Mouse (Mus musculus) B cell, adult 2 months (primary cell): ENCODE results near the gene Ttc29.

Experiments used
- DNase-seq, 2 experiments: peaks; one replicate each; pipeline ENCODE4 v3.0.0; 2022

Ttc29 gene

GRCm38 (mm10) chr8:78213074-78213473 is at the start of gene Ttc29:
Ttc29 (plus strand) TSS chr8:78213297.
- no peak for DNase-seq

DNA sequence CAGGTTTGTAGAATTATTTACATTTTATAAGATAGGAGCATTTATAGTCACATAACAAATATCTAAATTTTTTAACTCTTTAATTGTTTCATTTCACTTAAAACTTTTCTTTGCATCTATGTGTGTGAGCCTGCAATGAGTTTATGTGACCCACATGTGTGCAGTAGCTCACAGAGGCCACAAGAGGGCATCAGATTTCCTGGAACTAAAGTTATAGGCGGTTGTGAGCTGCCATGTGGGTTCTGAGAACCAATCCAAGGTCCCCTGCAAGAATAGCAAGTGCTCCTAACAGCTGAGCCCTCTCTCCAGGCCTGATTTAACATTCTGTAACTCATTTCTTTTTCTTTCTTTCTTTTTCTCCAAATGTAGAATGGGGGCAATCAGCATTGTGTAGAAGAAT is 41.7 kb upstream of the Ttc29 start:
- DNase-seq, result no peak

- no peak for DNase-seq
These were observed 30.4 kb upstream of the Ttc29 start for GRCm38 (mm10) chr8:78182654-78183053.

GRCm38 (mm10) chr8:78183414-78183813 is 29.7 kb upstream of the Ttc29 start:
- no peak for DNase-seq

GRCm38 (mm10) chr8:78187087-78187486 is 26.0 kb upstream of the Ttc29 start:
- DNase-seq, result no peak

DNA sequence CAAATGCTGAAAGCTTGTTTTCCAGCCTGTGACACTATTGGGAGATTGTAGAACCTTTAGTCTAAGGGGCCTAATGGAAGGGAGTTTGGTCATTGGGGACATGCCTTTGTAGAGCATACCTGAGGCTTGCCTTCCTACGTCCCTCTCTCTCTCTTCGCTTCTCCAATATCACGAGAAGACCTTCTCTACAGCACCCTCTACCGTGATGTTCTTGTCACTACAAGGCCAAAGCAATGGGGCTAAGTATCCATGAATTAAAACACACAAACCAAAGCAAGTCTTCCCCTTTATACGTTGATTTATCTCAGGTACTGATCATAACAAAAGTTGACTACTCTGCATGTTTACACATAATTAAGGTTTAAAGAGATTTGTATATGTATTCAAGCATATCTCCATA is 8.9 kb upstream of the Ttc29 start:
- DNase-seq, result no peak

DNA sequence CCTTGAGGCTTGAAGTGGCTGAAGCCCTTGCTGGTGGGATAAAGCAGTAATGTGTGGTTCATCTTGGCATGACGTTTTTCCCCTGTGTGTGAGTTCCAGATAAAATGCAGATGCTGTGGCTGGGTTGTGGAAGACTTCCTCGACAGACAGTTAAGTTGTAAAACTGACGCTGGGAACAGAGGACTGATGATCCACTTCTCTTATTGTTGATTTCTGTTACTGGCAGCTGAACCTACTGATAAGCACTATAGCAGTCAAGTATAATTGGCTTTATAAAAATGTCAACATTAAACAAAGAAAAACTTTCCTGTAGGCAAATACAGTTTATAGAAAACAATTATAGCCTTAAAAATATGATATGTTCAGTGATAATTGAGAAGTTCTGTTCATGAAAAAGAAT is 2.7 kb upstream of the Ttc29 start:
- no peak for DNase-seq

DNA sequence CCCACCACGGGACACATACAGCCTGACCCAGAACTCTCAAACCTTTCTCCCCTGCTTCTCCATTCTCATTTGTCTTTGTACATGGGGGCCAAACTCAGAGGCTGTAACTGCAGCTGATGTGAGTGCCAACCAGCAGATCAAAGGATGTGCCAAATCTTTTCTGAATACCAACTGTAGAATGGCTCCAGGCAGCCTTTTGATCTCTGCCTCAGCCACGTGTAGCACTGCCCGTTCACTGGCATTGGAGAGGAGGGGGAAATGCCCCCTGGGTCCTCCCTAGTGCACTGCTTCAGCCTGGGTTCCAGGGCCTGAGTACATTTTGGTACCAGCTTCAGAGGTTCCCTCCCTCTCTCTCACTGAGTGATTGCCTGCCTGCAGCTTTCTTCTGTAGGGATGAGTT is 1.5 kb downstream of the Ttc29 start:
- DNase-seq, result no peak

GRCm38 (mm10) chr8:78226087-78226486 is 13.0 kb downstream of the Ttc29 start:
- no peak for DNase-seq

DNA sequence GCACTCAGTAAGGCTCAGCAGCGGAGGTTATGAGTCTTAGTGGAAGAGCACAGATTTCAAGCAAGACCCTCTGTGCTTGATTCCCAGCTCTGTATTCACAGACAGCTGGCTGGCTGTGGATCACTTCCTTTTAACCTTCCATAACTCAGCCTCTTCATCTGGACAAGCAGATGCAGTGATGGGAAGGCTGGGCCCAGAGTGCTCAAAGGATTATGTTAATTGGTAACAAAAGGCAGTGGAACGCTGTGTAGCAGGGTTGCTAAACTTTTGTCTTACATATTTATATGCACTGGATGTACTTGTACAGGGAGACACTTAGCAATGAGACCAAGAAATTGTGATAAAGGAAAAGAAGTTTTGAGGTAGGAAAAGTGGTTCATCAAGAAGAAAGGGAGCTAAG is 17.6 kb downstream of the Ttc29 start:
- DNase-seq, result no peak

DNA sequence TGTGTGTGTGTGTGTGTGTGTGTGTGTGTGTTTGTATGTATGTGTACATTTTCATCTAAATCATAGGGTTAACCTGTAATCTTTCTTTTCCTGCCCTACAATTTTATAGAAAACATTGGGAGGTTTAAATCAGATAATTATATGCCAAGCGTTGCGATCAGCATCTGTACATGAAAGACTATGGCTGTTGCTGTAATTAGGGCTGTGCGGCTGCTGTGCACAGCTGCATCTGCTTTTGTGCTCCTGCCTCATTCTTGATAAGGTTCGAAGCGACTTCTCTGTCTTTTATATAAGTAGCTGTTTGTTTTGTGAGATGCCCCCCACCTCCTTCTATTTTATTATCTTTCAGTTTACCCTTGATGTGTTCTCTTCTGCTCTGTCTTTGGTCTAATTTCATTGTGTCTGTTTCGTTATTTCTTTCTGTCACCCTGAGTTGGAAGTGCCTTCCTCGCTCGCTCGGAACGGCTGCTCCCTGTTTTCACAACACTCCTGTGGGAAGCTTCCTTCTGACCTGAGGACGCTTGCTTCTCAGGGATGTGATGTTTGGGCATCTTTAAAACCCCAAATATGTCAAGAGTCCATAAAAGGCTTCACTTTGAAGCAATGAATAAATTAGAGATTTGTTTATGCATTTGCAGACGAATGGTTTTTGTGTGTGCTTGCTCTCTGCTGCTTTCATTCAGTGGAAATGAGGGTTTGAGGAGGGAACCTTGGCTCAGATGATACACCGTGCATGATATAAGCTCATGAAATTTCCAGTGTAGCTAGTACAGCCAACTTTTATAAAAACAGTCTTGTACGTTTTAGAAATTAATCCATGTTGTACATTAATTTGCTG is 20.0 kb downstream of the Ttc29 start:
- DNase-seq, result no peak

- DNase-seq, result no peak
These were observed 20.7 kb downstream of the Ttc29 start for GRCm38 (mm10) chr8:78233708-78234201.

DNA sequence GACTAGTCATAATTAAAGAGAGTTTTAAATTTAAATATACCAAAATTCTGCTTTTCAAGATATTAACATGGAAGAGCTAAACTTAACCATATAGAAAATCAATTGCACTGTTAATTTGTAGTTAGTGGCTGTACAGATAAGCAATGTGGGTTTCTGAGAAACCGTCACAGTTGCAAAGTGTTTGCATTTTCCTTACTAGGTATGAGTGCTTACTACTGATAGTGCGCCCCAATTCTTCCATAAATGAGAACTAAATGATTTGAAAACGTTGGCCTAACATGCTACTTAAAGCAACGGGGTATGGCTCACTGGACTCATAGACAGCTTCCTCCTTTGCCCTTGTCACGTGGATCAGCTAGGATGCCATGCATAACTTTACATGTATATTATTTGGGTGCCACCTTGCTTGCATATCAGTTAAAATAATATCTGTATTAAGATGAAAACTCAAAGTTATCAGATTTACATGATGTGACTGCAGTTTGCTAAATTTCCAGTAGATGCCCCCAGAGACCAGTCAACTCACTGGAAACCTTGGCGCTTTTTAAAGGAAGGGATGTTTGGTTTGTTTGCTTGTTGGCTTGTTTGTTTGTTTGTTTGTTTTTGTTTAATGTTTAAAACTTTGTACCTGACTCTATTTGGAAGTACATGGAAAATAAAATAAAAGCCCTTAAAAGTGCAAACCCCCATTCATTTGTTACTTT is 25.0 kb downstream of the Ttc29 start:
- DNase-seq, result peak; percentile 21 to 29

GRCm38 (mm10) chr8:78251115-78251514 is 38.0 kb downstream of the Ttc29 start:
- DNase-seq, result no peak

- no peak for DNase-seq
These were observed 41.3 kb downstream of the Ttc29 start for GRCm38 (mm10) chr8:78254374-78254773.

- DNase-seq, result no peak
These were observed 41.9 kb downstream of the Ttc29 start for GRCm38 (mm10) chr8:78255011-78255410.

GRCm38 (mm10) chr8:78265506-78265905 is 52.4 kb downstream of the Ttc29 start:
- no peak for DNase-seq

DNA sequence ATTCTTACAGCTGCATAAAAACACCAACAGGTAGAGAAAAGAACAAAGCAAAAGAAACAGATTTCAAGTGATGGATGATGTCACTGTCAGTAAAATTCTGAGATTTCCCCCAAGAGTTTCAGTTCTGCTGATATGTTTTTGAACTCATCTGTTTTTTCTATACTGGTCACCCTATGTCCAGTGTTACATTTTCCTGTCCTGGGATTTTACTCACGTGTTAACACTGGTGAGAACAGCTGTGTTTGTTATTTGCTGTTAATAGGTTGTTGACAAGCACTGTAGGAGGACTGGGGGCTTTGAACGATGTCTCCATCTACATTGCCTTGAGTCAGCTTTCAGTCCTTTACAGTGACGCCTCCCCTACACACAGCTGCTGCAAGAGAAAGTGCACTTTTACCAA is 53.1 kb downstream of the Ttc29 start:
- DNase-seq, result no peak

DNA sequence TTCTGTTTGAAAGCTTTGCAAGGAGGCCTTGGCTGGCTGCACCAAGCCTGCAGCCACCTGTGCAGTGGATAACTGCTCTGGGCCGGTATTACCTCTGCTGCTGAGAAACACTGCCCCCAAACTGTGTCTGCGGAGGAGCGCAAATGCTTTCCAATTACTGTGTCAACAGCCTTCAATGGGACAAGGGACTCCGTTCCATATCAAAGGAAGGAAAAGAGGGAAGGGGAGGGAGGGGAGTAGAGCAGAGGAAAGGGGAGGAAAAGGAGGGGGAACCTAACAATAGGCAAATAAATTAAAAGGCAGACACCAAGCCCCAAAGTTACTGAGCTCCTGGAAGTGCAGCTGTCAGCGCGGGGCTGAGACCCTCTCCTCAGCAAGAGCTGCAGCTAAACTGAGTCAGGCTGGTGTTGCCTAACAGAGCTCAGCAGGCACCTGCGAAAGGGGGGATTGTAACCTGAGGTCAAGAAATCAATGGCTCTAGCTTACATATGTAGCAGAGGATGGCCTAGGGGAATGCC is 54.9 kb downstream of the Ttc29 start:
- DNase-seq, result no peak

DNA sequence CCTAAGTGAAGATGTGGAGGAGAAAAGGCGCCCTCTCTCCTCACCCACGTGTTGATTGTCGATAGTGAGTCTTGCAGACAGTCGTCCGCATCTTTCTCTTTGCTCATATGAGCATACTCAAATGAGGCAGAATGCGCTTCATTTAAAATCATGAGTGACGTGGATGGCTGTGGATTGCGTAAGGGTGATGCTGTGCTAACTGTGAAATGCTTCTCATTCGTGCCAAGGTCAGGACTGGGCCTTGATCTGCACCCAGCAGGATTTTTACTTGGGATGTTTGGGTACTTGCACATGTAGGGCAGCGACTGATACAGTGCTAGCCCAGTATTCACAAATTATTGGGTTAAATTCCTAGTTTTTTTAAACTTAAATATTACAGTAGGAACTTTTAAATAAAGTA is 56.2 kb downstream of the Ttc29 start:
- no peak for DNase-seq

GRCm38 (mm10) chr8:78271391-78271790 is 58.3 kb downstream of the Ttc29 start:
- DNase-seq, result no peak

DNA sequence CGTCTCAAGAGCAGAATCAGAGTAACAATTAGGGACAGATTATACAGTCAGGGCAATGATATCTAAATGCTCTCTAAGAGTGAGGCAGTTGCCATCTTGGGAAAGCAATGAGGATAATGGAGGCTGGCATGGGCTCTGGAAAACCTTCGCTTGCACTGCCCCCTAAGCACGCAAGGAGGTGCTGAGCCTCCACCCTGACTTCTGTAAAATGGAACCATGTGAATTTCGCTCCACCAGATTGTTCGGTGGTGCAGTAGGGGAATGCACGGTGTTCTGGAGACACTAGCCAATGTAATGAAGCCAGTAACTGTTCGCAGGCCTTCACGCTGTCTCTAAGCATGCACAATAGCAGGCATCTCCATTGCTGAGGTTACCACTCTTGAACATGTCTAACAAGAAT is 63.0 kb downstream of the Ttc29 start:
- no peak for DNase-seq

GRCm38 (mm10) chr8:78277411-78277810 is 64.3 kb downstream of the Ttc29 start:
- no peak for DNase-seq

DNA sequence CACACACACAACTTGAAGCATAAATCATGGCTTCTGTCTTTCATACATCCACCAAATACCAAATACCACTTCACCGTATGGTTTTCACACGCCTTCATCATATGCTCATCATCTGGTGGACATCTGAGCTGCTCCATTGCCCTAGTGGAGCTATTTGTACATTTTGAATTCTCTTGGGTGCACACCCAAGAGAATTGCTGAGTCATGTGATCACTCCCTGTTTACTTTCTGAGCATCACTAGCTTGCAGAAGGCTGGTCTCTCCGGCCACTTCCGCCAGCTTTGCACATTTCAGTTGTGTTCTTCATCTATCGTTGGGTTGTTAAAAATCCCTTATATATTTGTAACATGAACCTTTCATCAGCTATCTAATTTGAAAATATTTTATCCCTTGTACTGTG is 65.5 kb downstream of the Ttc29 start:
- DNase-seq, result no peak
